Mouse (Mus musculus): ENCODE results near the gene Chchd1.

Gene Chchd1

GRCm38 (mm10) chr14:20725660-20726339 lies 23.0 kb downstream of the Chchd1 start:
- no peak for DNase-seq (ENCODE audit: low spot score in 2 of 2)

GRCm38 (mm10) chr14:20729871-20730270 lies 27.1 kb downstream of the Chchd1 start:
- no peak for DNase-seq (ENCODE audit: low spot score in 2 of 2)

- DNase-seq (ENCODE audit: low spot score in 2 of 2), result no peak
Measured at GRCm38 (mm10) chr14:20730853-20731602, 28.2 kb downstream of the Chchd1 start.

GRCm38 (mm10) chr14:20733041-20733951 lies 30.5 kb downstream of the Chchd1 start:
- peak in 1 of 2 experiments; percentile 41 for DNase-seq (ENCODE audit: low spot score in 2 of 2)

GRCm38 (mm10) chr14:20733952-20734774 lies 31.4 kb downstream of the Chchd1 start, which contains the start of gene Ndst2:
Gene Ndst2 (minus strand): TSS chr14:20734562.
- DNase-seq (ENCODE audit: low spot score in 2 of 2), result peak; percentile 91

GRCm38 (mm10) chr14:20735052-20735451 lies 32.2 kb downstream of the Chchd1 start:
- DNase-seq (ENCODE audit: low spot score in 2 of 2), result no peak

- no peak for DNase-seq (ENCODE audit: low spot score in 2 of 2)
Measured at GRCm38 (mm10) chr14:20735892-20736390, 33.1 kb downstream of the Chchd1 start.

GRCm38 (mm10) chr14:20737306-20737705 lies 34.5 kb downstream of the Chchd1 start:
- DNase-seq (ENCODE audit: low spot score in 2 of 2), result peak; percentile 42 to 49

- DNase-seq (ENCODE audit: low spot score in 2 of 2), result no peak
Measured at GRCm38 (mm10) chr14:20738511-20738910, 35.7 kb downstream of the Chchd1 start.

GRCm38 (mm10) chr14:20741301-20741700 lies 38.5 kb downstream of the Chchd1 start:
- DNase-seq (ENCODE audit: low spot score in 2 of 2), result no peak

- DNase-seq (ENCODE audit: low spot score in 2 of 2), result no peak
Measured at GRCm38 (mm10) chr14:20743614-20744013, 40.8 kb downstream of the Chchd1 start.

GRCm38 (mm10) chr14:20746935-20747334 lies 44.1 kb downstream of the Chchd1 start:
- no peak for DNase-seq (ENCODE audit: low spot score in 2 of 2)

- no peak for DNase-seq (ENCODE audit: low spot score in 2 of 2)
Measured at GRCm38 (mm10) chr14:20748388-20748787, 45.6 kb downstream of the Chchd1 start.

- no peak for DNase-seq (ENCODE audit: low spot score in 2 of 2)
Measured at GRCm38 (mm10) chr14:20749494-20750051, 46.8 kb downstream of the Chchd1 start.

GRCm38 (mm10) chr14:20750503-20750902 lies 47.7 kb downstream of the Chchd1 start:
- DNase-seq (ENCODE audit: low spot score in 2 of 2), result no peak

GRCm38 (mm10) chr14:20753792-20754191 lies 51.0 kb downstream of the Chchd1 start:
- no peak for DNase-seq (ENCODE audit: low spot score in 2 of 2)

Data from spleen, postnatal 36 days (tissue).